16 mouse cellular contexts compared by ENCODE assay signal in the genomic region with DNA sequence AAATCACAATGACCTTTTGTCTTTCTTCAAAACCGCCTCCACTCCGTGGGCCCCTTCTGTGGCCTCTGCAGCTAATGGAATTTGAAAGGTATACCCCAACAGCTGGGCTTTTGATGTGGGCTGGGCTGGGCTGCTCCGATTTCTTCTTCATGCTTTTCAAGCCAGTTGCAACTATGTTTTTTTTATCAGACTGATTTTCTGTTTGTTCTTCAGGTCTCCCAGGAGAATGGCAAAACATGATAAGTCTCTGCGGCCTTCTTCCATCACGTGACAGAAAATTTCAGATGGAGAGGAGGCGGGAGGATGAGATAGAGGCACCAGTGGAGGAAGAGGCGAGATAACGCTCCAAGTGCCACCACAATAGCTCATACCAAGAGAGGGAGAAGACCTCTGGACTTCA. TPM values are rescaled to one million over a fixed set of nuclear protein-coding genes. Genes with fewer than 3 reads are reported as not detected.
DNase-seq lines count a peak whose midpoint lies in the region; ATAC-seq and TF ChIP-seq lines count a peak whose summit lies in the region.
"Had no signal": no experiment of that assay in that cellular context is flagged by ENCODE, and none has a peak within 500 bp of the region (broad histone marks: within the 10 kb centered on the region; RNA-seq: fewer than 3 reads in every experiment).

No protein-coding gene starts in this region.

- H3K4me2 ChIP-seq in kidney, embryonic 15.5 days = no peak overlapping the region
- H3K4me2 ChIP-seq in kidney, embryonic 16.5 days (replicated peaks; ENCODE audit: low read depth, low read length) = no peak overlapping the region
- H3K4me2 ChIP-seq in CH12.LX (ENCODE audit: insufficient read depth, low read depth, poor library complexity, severe bottlenecking) = no peak overlapping the region
- H3K4me2 ChIP-seq in embryonic facial prominence, embryonic 14.5 days (ENCODE audit: low read depth, low read length) = no peak overlapping the region
- H3K4me2 ChIP-seq in liver, embryonic 16.5 days (ENCODE audit: low read depth, low read length) = peak overlapping the region; percentile 57

- dilution Hi-C loops in CH12.LX (cut with MboI; ENCODE audit: extremely low pct_ligation_motif_present, extremely low pct_unique_long_range_greater_than_20kb, low sequenced_read_pairs) = no loop called here

- TF ChIP-seq CTCF in CH12.LX (conservative IDR thresholded peaks at IDR 0.05 in 1 of 2, IDR thresholded peaks at IDR 0.05 in 1 of 2; ENCODE audit: low read depth in 2 of 2, low read length in 2 of 2) = no peak

- in situ Hi-C loops in CH12.LX (cut with MboI; ENCODE audit: low pct_ligation_motif_present, low pct_unique_long_range_greater_than_20kb, low sequenced_read_pairs) = loop anchor here (10.0 kb wide), 1 partner anchor 53 kb away; no protein-coding TSS in a partner anchor

- TF ChIP-seq EP300 in CH12.LX (IDR thresholded peaks at IDR 0.05; ENCODE audit: low read length) = no peak

- no peak overlapping the region for H3K27ac ChIP-seq in kidney, embryonic 15.5 days
- H3K27ac ChIP-seq in kidney, embryonic 16.5 days (ENCODE audit: low read length) = no peak overlapping the region
- H3K27ac ChIP-seq in CH12.LX (ENCODE audit: insufficient read depth, low read depth) = no peak overlapping the region
- no peak overlapping the region for H3K27ac ChIP-seq in embryonic facial prominence, embryonic 14.5 days (replicated peaks; ENCODE audit: low read depth, low read length)
- peak overlapping the region; percentile 78 for H3K27ac ChIP-seq in liver, embryonic 16.5 days (ENCODE audit: low read length)

- no peak for TF ChIP-seq POLR2A in CH12.LX (IDR thresholded peaks at IDR 0.05; ENCODE audit: low read depth, low read length)

- no peaks in the 10 kb centered on the region for H3K36me3 ChIP-seq in kidney, embryonic 15.5 days
- H3K36me3 ChIP-seq in kidney, embryonic 16.5 days (ENCODE audit: insufficient read depth, low read length) = no peaks in the 10 kb centered on the region
- no peaks in the 10 kb centered on the region for H3K36me3 ChIP-seq in CH12.LX (replicated peaks in 1 of 2; ENCODE audit: control insufficient read depth in 1 of 2, insufficient read depth in 1 of 2, low read length in 1 of 2)
- H3K36me3 ChIP-seq in embryonic facial prominence, embryonic 14.5 days (ENCODE audit: control insufficient read depth, insufficient read depth, low read length) = no peaks in the 10 kb centered on the region
- no peaks in the 10 kb centered on the region for H3K36me3 ChIP-seq in liver, embryonic 16.5 days (ENCODE audit: control insufficient read depth, insufficient read depth)

- H3K79me2 ChIP-seq in CH12.LX (replicated peaks; ENCODE audit: control insufficient read depth, extremely low read depth, insufficient read depth, poor library complexity, severe bottlenecking) = no peaks in the 10 kb centered on the region

- no peak overlapping the region for H3K9ac ChIP-seq in kidney, embryonic 15.5 days
- H3K9ac ChIP-seq in kidney, embryonic 16.5 days (replicated peaks; ENCODE audit: low read length) = no peak overlapping the region
- no peak overlapping the region for H3K9ac ChIP-seq in CH12.LX (ENCODE audit: insufficient read depth, low read depth)
- no peak overlapping the region for H3K9ac ChIP-seq in embryonic facial prominence, embryonic 14.5 days (ENCODE audit: low read depth, low read length)
- peak overlapping the region; percentile 26; the same call in 1 of the 2 replicates for H3K9ac ChIP-seq in liver, embryonic 16.5 days (ENCODE audit: low read depth, low read length)

- ATAC-seq in kidney, embryonic 15.5 days (replicated peaks; ENCODE audit: low FRiP score) = peak; percentile 57; the same call in 1 of the 2 replicates
- ATAC-seq in kidney, embryonic 16.5 days (ENCODE audit: low FRiP score, low TSS enrichment) = no peak
- ATAC-seq in embryonic facial prominence, embryonic 14.5 days (ENCODE audit: low read depth) = peak; percentile 76; the same call in 1 of the 2 replicates
- ATAC-seq in liver, embryonic 16.5 days (ENCODE audit: low read depth) = peak; percentile 90
- ATAC-seq: midbrain, embryonic 16.5 days had no signal

- no peak for TF ChIP-seq RAD21 in CH12.LX (IDR thresholded peaks at IDR 0.05; ENCODE audit: low read depth, low read length)

- WGBS in kidney, embryonic 15.5 days = 50% methylated on average over 8 of the region's 8 CpGs
- 53% methylated on average over 8 of the region's 8 CpGs for WGBS in kidney, embryonic 16.5 days
- 46% methylated on average over 8 of the region's 8 CpGs for WGBS in embryonic facial prominence, embryonic 14.5 days
- 17% methylated on average over 8 of the region's 8 CpGs for WGBS in liver, embryonic 16.5 days (ENCODE audit: insufficient replicate concordance)

- H3K27me3 ChIP-seq in kidney, embryonic 15.5 days = no peaks in the 10 kb centered on the region
- no peaks in the 10 kb centered on the region for H3K27me3 ChIP-seq in kidney, embryonic 16.5 days (ENCODE audit: insufficient read depth, low read length)
- no peaks in the 10 kb centered on the region for H3K27me3 ChIP-seq in CH12.LX (replicated peaks)
- no peaks in the 10 kb centered on the region for H3K27me3 ChIP-seq in embryonic facial prominence, embryonic 14.5 days (replicated peaks; ENCODE audit: control insufficient read depth, insufficient read depth, low read length)
- no peaks in the 10 kb centered on the region for H3K27me3 ChIP-seq in liver, embryonic 16.5 days (ENCODE audit: control insufficient read depth, insufficient read depth, low read depth, low read length)

- H3K9me3 ChIP-seq in kidney, embryonic 15.5 days (replicated peaks) = no peaks in the 10 kb centered on the region
- H3K9me3 ChIP-seq in kidney, embryonic 16.5 days (ENCODE audit: low read length) = no peaks in the 10 kb centered on the region
- H3K9me3 ChIP-seq in CH12.LX (replicated peaks; ENCODE audit: low read length) = no peaks in the 10 kb centered on the region
- H3K9me3 ChIP-seq in embryonic facial prominence, embryonic 14.5 days (ENCODE audit: control insufficient read depth, low read length) = no peaks in the 10 kb centered on the region
- no peaks in the 10 kb centered on the region for H3K9me3 ChIP-seq in liver, embryonic 16.5 days (replicated peaks; ENCODE audit: control insufficient read depth, low read length)

- no peaks in the 10 kb centered on the region for H3K4me1 ChIP-seq in kidney, embryonic 15.5 days
- no peaks in the 10 kb centered on the region for H3K4me1 ChIP-seq in kidney, embryonic 16.5 days (ENCODE audit: insufficient read depth, low read length)
- peaks cover 4 to 28% of the 10 kb centered on the region in 2 experiments for H3K4me1 ChIP-seq in CH12.LX (ENCODE audit: control insufficient read depth in 1 of 2, insufficient read depth in 2 of 2)
- H3K4me1 ChIP-seq in embryonic facial prominence, embryonic 14.5 days (ENCODE audit: control insufficient read depth, insufficient read depth, low read length) = no peaks in the 10 kb centered on the region
- peaks cover 25% of the 10 kb centered on the region for H3K4me1 ChIP-seq in liver, embryonic 16.5 days (ENCODE audit: control insufficient read depth, low read depth, low read length)

- no peak overlapping the region for H3K4me3 ChIP-seq in kidney, embryonic 15.5 days (replicated peaks)
- H3K4me3 ChIP-seq in kidney, embryonic 16.5 days (ENCODE audit: low read length) = no peak overlapping the region
- no peak overlapping the region for H3K4me3 ChIP-seq in CH12.LX (replicated peaks in 1 of 3; ENCODE audit: low read depth in 2 of 3, low read length in 2 of 3, poor library complexity in 1 of 3)
- no peak overlapping the region for H3K4me3 ChIP-seq in embryonic facial prominence, embryonic 14.5 days (ENCODE audit: low read depth, low read length)
- peak overlapping the region; percentile 24 for H3K4me3 ChIP-seq in liver, embryonic 16.5 days (ENCODE audit: low read depth, low read length)

- no peak for DNase-seq in CH12.LX (ENCODE audit: extremely low read depth)
- peak; percentile 62 for DNase-seq in embryonic facial prominence, embryonic 14.5 days (ENCODE audit: low spot score)
- DNase-seq in right cerebral cortex, postnatal 14 days = no peak
- DNase-seq in urinary bladder, postnatal 36 days (ENCODE audit: low spot score in 2 of 2) = no peak
- no peak for DNase-seq in frontal cortex, postnatal 36 days (ENCODE audit: low spot score in 2 of 2)
- DNase-seq: adrenal gland, adult 8-10 months; cerebellum, adult 2 months; gastrocnemius, postnatal 10 days; kidney, postnatal 10 days had no signal

TF ChIP-seq in CH12.LX, 34 proteins besides CTCF, POLR2A, EP300 and RAD21:
- peak; percentile 32; the same call in 1 of the 2 replicates for TF ChIP-seq USF1 (IDR thresholded peaks at IDR 0.05; ENCODE audit: low read depth, low read length)
- TF ChIP-seq MEF2A (IDR thresholded peaks at IDR 0.05; ENCODE audit: borderline replicate concordance, low read depth, low read length) = no peak
- peak; percentile 17; the same call in 1 of the 2 replicates for TF ChIP-seq BHLHE40 (IDR thresholded peaks at IDR 0.05; ENCODE audit: low read depth, low read length)
- TF ChIP-seq ZKSCAN1 (IDR thresholded peaks at IDR 0.05; ENCODE audit: borderline replicate concordance, low read depth, low read length) = no peak

RNA-seq across cellular contexts. Expression of gene Fasl, which starts 37.0 kb away (rescaled TPM):
- polyA plus RNA-seq in kidney, embryonic 15.5 days (2015; fragmentation: Nextera tagmentation; extraction: Ambion mirVana) = not detected in 2 replicates
- not detected in 2 replicates for polyA plus RNA-seq in kidney, embryonic 16.5 days (2015; fragmentation: Nextera tagmentation; extraction: Ambion mirVana)
- total RNA-seq in CH12.LX (2012; rRNA removed) (0.08 TPM in 2 replicates), CH12.LX (2014; rRNA removed) (0.32 and 0.35 TPM in 2 replicates)
- not detected in 2 replicates for polyA plus RNA-seq in CH12.LX (2012; ENCODE audit: insufficient read length, low read depth)
- polyA plus RNA-seq in embryonic facial prominence, embryonic 14.5 days (2014; fragmentation: Nextera tagmentation; extraction: Ambion mirVana) = not detected in 2 replicates
- 0.08 and 0.09 TPM in 2 replicates for polyA plus RNA-seq in liver, embryonic 16.5 days (2015; fragmentation: Nextera tagmentation; extraction: Ambion mirVana)
- total RNA-seq: gastrocnemius, postnatal 10 days had no signal
- polyA plus RNA-seq: hindbrain, embryonic 11.5 days; lung, embryonic 16.5 days; stomach, embryonic 16.5 days had no signal
